Mouse (Mus musculus): ENCODE results near the gene Ccdc85b. TPM values are rescaled to one million over a fixed set of nuclear protein-coding genes. Genes with fewer than 3 reads are reported as not detected.
"Not testable (repeated sequence)": the region's sequence is repeated elsewhere in the genome, so short reads cannot be mapped to it uniquely, and the experiment has no call there.

Ccdc85b gene
- total RNA-seq, 2 experiments from 2014 or later: 6.4 to 7.2 TPM

GRCm38 (mm10) chr19:5408057-5409001 lies 49.4 kb downstream of the Ccdc85b start:
- no peak for DNase-seq
- intact Hi-C loops (cut with DNase I; ENCODE audit: low total_unique reads): no loop called here

GRCm38 (mm10) chr19:5407133-5407532 lies 50.6 kb downstream of the Ccdc85b start:
- peak; percentile 67 for DNase-seq
- intact Hi-C loops (cut with DNase I; ENCODE audit: low total_unique reads): no loop called here

GRCm38 (mm10) chr19:5406531-5407126 lies 51.1 kb downstream of the Ccdc85b start:
- intact Hi-C loops (cut with DNase I; ENCODE audit: low total_unique reads); DNase-seq: not testable (repeated sequence)

- DNase-seq: no peak
- intact Hi-C loops (cut with DNase I; ENCODE audit: low total_unique reads): no loop called here
Measured at GRCm38 (mm10) chr19:5405924-5406323, 51.8 kb downstream of the Ccdc85b start.

Other genes with a start within 250 kb of the Ccdc85b start
- 1 to 10 TPM; 6.7 to 7.7 TPM for gene Pacs1, start 184.8 kb downstream of the Ccdc85b start, total RNA-seq (2021)
- gene Sf3b2, start 162.4 kb downstream of the Ccdc85b start, total RNA-seq (2021): 10 to 100 TPM; 72.1 to 72.6 TPM
- gene Gal3st3, start 159.6 kb downstream of the Ccdc85b start, total RNA-seq (2021): under 1 TPM in 1 of 2 experiments, not detected in 1; 0.16 TPM
- gene Catsper1, start 122.2 kb downstream of the Ccdc85b start, total RNA-seq (2021): not detected
- 1 to 10 TPM; 7.1 to 7.4 TPM for gene Cst6, start 108.3 kb downstream of the Ccdc85b start, total RNA-seq (2021)
- gene Eif1ad, start 91.2 kb downstream of the Ccdc85b start, total RNA-seq (2021): 10 to 100 TPM; 11.4 to 13.1 TPM
- gene Banf1, start 90.7 kb downstream of the Ccdc85b start, total RNA-seq (2021): 100 to 1,000 TPM; 123 to 126 TPM
- 10 to 100 TPM; 28.0 to 39.0 TPM for gene Sart1, start 69.2 kb downstream of the Ccdc85b start, total RNA-seq (2021)
- gene Tsga10ip, start 55.4 kb downstream of the Ccdc85b start, total RNA-seq (2021): under 1 TPM; 0.58 to 0.70 TPM
- 100 to 1,000 TPM; 550 to 558 TPM for gene Drap1, start 32.9 kb downstream of the Ccdc85b start, total RNA-seq (2021)
- 10 to 100 TPM; 45.1 to 48.4 TPM for gene AI837181, start 32.8 kb downstream of the Ccdc85b start, total RNA-seq (2021)
- not detected for gene Fosl1, start 10.3 kb downstream of the Ccdc85b start, total RNA-seq (2021)
- gene Fibp, start 2.7 kb upstream of the Ccdc85b start, total RNA-seq (2021): 10 to 100 TPM; 42.0 to 44.8 TPM
- gene Ctsw, start 10.6 kb upstream of the Ccdc85b start, total RNA-seq (2021): not detected
- 10 to 100 TPM; 14.8 to 21.3 TPM for gene Efemp2, start 16.1 kb upstream of the Ccdc85b start, total RNA-seq (2021)
- 10 to 100 TPM; 23.5 to 27.0 TPM for gene Mus81, start 30.5 kb upstream of the Ccdc85b start, total RNA-seq (2021)
- 100 to 1,000 TPM; 172 to 240 TPM for gene Cfl1, start 32.6 kb upstream of the Ccdc85b start, total RNA-seq (2021)
- under 1 TPM; 0.41 to 0.82 TPM for gene 1700020D05Rik, start 45.9 kb upstream of the Ccdc85b start, total RNA-seq (2021)
- 1 to 10 TPM; 5.7 to 6.5 TPM for gene Snx32, start 52.6 kb upstream of the Ccdc85b start, total RNA-seq (2021)
- gene Ovol1, start 102.8 kb upstream of the Ccdc85b start, total RNA-seq (2021): not detected
- 1 to 10 TPM; 1.8 to 2.4 TPM for gene Ap5b1, start 110.1 kb upstream of the Ccdc85b start, total RNA-seq (2021)
- 10 to 100 TPM; 39.1 to 46.1 TPM for gene Rnaseh2c, start 144.0 kb upstream of the Ccdc85b start, total RNA-seq (2021)
- gene Kat5, start 152.3 kb upstream of the Ccdc85b start, total RNA-seq (2021): 10 to 100 TPM; 22.0 to 25.9 TPM
- 10 to 100 TPM; 17.1 to 21.9 TPM for gene Rela, start 179.6 kb upstream of the Ccdc85b start, total RNA-seq (2021)
- 10 to 100 TPM; 19.3 to 22.4 TPM for gene Sipa1, start 205.8 kb upstream of the Ccdc85b start, total RNA-seq (2021)
- 10 to 100 TPM; 16.7 TPM for gene Map3k11, start 230.8 kb upstream of the Ccdc85b start, total RNA-seq (2021)
- 10 to 100 TPM; 15.3 to 17.6 TPM for gene Pcnx3, start 231.0 kb upstream of the Ccdc85b start, total RNA-seq (2021)
- gene Kcnk7, start 246.5 kb upstream of the Ccdc85b start, total RNA-seq (2021): not detected